Mouse (Mus musculus): ENCODE results near the gene Hmx1.

The Hmx1 gene

DNA sequence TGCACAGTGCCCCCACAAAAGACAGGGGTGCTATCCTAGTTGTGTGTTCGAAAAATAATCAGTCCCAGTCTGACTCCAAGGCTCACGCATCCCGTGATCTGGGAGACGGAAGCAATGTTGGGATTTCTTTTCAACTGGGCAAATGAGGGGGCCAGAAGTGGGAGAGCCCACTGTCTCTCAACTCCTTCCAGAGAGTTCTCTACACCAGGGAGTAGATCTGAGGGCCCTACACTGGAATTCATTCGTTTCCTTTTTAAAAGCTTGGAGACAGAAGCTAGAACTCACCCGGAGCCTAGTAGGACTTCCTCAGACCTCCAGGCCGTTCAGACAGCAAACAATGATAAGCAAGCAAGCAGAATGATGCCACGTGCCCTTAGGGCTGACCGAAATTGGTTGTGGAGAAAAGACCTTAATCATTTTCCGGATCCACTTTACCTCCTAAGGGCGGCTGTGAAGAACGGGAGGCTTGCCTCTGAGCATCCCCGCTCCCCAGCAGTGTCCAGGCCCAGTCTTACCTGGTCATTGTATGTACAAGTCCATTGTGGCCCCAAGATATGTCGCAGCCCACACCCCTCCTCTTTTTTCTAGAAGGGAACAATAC, 9.5 kb downstream of the Hmx1 start:
- DNase-seq (ENCODE audit: low spot score): no peak

- no peak for DNase-seq (ENCODE audit: low spot score)
These were observed 10.2 kb downstream of the Hmx1 start for GRCm38 (mm10) chr5:35399061-35399460.

DNA sequence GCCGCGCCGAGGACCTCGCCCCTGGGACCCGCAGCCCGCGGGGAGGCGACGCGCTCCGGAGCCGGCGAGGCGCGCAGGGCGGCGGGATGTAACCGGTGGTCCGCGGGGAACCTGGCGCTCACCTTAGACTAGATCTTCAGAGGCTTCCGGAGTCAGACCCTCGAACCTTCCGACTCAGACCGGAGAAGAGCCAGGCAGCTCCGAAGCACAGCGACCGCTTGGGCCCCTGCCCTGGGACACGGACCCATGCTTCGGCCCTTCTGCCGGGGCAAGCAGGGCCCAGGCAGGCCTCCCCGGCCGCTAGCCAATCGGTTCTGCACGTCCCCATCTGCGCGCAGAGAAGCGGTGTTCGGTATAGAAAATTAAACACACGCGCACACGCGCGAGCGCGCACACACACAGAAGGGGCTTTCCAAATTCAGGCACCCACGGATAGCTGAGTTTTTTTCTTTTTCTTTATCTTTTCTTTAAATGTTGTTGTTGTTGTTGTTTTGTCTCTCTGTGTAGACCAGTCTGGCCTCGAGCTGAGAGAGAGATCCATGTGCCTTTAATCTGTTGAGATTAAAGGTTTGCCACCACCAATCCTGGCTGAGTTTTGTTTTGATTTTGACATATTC, 10.9 kb downstream of the Hmx1 start:
- no peak for DNase-seq (ENCODE audit: low spot score)

GRCm38 (mm10) chr5:35401240-35401639, 12.3 kb downstream of the Hmx1 start:
- no peak for DNase-seq (ENCODE audit: low spot score)

GRCm38 (mm10) chr5:35407411-35407930, 18.6 kb downstream of the Hmx1 start:
- no peak for DNase-seq (ENCODE audit: low spot score)

- no peak for DNase-seq (ENCODE audit: low spot score)
These were observed 22.1 kb downstream of the Hmx1 start for GRCm38 (mm10) chr5:35411028-35411427.

DNA sequence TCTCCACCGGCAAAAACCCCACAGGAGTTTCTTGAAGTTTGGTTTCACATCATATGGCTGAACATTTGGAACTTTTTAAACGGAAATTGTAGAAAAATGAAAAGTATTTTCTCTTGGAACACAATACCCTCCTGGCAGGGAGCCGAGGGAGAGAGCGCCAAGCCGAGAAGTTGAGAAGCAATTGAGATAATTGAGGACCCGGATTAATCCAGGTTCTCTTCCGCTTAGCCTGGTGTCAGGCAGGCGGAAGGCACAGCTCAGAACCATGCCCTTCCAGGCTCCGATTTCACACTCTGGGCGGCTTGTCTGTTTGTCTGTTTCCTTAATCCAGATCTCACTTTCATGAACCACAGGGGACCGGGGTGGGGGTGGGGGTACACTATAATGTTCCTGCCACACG, 23.9 kb downstream of the Hmx1 start:
- no peak for DNase-seq (ENCODE audit: low spot score)

DNA sequence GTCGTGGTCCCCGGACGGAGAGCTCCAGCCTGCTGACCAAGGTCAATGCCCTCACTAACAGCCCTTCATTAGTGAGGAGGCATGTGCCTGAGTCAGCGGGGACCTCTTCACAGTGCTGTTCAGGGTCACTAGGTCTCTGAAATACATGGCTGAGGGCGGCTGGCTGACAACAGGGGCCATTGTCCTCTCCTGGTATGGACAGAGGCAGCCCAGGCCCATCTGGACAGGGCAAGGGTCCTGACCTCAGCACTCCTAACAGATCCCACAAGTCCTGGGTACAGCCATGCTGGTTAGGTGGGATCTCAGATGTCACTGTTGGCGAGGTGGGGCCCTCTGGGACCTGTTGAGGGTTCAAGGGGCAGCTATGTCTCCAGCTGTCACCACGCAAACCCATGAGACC, 28.8 kb downstream of the Hmx1 start:
- no peak for DNase-seq (ENCODE audit: low spot score)

DNA sequence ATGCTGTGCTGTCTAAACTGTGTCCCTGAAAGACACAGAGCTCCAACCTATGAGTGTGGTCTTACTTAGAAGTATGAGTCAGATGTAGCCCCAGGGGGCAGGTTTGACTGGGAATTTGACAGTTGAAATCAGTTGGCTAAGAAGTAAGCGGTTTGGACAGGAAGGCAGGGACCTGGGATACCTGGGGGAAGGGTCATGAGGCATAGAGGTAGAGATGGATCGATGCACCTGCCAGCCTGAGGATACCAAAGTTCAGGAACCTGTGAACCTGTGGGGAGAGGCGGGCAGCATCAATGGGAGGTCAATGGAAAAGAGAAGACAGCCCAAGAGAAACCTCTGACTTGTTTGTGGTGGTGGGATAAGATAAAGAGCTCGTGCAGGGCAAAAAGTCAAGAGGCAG, 32.7 kb downstream of the Hmx1 start:
- no peak for DNase-seq (ENCODE audit: low spot score)

- DNase-seq (ENCODE audit: low spot score): no peak
These were observed 36.3 kb downstream of the Hmx1 start for GRCm38 (mm10) chr5:35425218-35425617.

DNA sequence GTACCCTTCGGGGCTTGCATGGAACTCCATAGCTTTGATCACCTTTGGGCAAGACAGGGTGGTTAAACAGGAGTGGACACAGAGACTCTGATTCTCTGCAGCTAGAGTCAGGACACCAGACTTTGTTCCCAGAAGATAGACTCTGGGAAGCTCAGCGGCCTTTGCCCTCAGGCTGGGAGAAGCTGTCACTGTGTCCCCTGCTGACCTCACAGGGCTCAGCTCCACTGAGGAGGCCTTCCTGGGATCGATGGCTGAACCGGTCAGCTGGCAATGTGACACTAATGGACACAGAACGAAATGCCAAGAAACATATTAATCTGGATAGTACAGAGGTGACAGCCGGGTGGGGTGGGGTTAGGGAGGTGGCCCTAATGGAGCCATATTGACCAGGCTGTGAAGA, 39.0 kb downstream of the Hmx1 start:
- DNase-seq (ENCODE audit: low spot score): no peak

- no peak for DNase-seq (ENCODE audit: low spot score)
These were observed 39.5 kb downstream of the Hmx1 start for GRCm38 (mm10) chr5:35428421-35428820.

- no peak for DNase-seq (ENCODE audit: low spot score)
These were observed 43.2 kb downstream of the Hmx1 start for GRCm38 (mm10) chr5:35432098-35432497.

DNA sequence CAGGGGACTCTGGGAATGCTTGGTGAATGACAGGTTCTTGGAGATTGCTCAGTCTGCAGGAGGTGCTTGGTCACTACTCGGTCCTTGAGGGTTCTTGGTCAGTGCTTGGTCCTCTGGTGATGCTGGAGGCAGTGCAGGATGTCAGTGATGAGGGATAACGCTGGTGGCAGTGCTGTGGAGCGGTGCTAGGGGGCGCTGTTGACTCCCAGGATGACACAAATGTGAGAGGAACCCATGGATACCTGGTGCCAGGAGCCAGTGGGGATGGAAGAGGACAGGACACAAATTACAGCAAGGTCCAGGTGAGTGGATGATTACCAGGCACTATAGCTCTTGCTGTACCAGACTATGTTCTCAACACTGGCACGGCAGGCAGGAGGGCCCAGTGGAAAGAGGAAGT, 45.1 kb downstream of the Hmx1 start:
- no peak for DNase-seq (ENCODE audit: low spot score)

GRCm38 (mm10) chr5:35434703-35435102, 45.8 kb downstream of the Hmx1 start:
- no peak for DNase-seq (ENCODE audit: low spot score)

DNA sequence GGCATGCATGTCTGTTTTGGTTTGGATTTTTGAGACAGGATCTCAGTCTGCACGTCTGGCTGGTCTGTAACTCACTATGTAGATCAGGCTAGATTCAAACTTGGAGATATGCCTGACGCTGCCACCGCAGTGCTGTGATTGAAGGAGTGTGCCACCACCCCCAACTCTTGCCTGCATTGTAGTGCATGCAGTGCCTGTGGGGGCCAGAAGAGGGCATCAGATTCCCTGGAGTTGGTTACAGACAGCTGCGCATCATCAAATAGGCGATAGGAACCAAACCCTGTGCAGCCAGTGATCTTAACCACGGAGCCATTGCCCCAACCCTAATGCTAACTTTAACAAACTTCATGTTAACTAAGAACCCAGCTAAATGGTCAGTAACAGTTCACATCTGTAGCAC, 49.9 kb downstream of the Hmx1 start:
- DNase-seq (ENCODE audit: low spot score): no peak

GRCm38 (mm10) chr5:35440459-35440858, 51.6 kb downstream of the Hmx1 start:
- DNase-seq (ENCODE audit: low spot score): no peak

- DNase-seq (ENCODE audit: low spot score): no peak
These were observed 52.5 kb downstream of the Hmx1 start for GRCm38 (mm10) chr5:35441411-35441810.

- DNase-seq (ENCODE audit: low spot score): no peak
These were observed 55.8 kb downstream of the Hmx1 start for GRCm38 (mm10) chr5:35444731-35445130.

GRCm38 (mm10) chr5:35447656-35448443, 58.9 kb downstream of the Hmx1 start:
- no peak for DNase-seq (ENCODE audit: low spot score)
